Mouse (Mus musculus) kidney, postnatal 14 days (tissue): ENCODE measurements around the gene Gm10972.
A peak's percentile ranks its signal among the peaks of the same experiment; 100 is the strongest.
"Not testable (repeated sequence)": the region's sequence is repeated elsewhere in the genome, so short reads cannot be mapped to it uniquely, and the experiment has no call there.

Source experiments
- DNase-seq: peaks from one replicate; pipeline ENCODE4 v3.0.0; 2022; ENCODE audit warnings: mixed read lengths

The Gm10972 gene

DNA sequence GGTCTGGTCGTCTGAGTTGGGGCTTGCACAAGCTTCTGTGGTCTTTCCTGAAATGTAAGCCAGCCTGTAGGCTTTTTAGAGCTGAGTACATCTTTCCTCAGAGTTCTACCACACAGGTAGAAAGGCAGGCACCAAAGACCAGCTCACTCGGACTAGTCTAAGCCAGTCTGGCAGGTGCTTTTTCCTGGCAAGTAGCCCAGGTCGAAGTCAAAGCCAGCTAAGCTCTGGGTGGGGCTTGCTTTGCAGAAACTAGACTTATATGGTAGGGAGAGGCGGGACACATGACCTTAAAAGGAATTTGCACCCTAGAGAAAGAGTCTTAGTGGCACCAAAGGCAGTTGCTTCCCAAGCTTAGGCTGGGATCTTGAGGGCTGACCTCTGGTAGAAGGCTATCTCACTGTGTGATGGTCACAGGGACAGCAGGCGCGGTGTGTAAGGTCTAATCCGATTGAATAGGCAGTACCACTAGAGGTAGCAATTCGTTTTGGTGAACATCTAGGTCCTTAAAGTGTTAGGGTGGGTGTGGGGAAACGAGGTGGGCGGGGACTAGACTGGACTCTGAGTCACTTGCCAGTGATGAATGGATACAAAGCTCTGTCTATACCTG is 16.3 kb downstream of the Gm10972 start:
- DNase-seq = peak; percentile 61

DNA sequence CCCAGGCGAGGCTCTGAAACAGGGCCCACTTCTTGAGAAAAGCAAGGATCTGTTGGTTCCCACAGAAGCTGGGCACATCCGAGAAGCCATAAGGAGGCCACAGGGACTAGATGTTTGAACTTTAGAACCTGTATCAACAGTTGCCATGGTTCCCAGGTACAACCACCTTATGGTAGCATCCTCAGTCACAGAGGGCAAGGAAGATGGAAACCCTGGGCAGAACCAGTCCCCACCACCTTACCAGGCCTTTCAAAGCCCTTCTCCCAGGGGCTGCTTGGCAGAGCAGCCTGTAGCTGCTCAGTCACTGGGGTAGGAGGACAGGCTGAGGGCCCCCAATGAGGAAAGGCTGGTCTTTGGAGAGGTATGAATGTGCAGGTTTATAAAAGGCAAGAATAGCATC is 17.9 kb downstream of the Gm10972 start:
- not testable (repeated sequence) for DNase-seq

DNA sequence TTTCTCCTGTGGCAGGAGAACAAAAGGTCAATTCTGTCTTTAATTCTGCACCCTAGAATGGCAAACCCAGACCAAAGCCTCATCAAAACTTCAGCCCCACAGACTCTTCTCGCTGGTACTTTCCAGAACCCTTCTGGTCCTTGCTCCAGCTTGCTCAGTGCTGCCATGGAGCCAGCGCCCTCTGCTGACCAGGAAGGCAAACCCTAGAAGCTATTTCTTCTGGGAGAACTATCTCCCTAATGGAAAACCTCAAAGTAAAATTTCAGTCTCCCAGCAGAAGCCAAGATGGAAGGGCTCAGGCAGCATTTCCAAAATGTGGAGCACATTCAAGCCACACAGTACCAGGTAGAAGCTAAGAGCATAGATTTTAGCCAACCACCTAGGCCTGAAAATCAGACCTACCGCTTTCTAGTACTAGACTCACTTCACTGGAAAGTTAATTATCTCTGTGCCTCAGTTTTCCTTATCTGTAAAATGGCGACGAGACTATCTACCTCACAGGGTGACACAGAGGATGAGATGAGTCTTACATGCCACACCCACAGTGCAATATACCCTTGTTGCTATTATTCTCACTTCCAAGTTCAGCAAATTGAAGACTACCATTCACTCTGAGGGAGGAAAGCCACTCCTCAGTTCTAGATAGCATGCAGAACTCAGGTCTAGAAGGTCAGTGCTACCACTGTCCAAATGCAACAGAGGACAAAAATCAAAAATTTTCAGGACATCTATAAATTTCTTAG is 22.3 kb downstream of the Gm10972 start:
- DNase-seq = not testable (repeated sequence)

DNA sequence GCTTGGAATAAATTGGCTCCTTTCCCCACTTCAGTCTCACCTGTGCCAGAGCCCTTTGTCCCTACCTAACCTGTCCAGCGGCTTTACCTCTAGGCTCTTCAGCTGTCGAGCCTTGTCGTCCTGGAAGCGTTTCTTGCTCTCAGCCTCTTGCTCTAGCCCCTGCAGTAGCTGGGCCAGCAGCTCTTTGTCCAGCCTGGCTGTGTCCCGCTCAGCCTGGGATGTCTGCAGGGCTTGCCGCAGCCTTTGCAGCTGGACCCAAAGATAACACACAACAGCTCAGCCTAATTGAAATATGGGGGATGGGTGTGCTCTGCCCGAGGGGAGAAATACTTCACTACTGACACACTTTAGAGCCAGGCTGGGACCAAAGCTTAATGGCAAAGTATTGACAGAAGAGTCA is 23.0 kb downstream of the Gm10972 start:
- DNase-seq = not testable (repeated sequence)

DNA sequence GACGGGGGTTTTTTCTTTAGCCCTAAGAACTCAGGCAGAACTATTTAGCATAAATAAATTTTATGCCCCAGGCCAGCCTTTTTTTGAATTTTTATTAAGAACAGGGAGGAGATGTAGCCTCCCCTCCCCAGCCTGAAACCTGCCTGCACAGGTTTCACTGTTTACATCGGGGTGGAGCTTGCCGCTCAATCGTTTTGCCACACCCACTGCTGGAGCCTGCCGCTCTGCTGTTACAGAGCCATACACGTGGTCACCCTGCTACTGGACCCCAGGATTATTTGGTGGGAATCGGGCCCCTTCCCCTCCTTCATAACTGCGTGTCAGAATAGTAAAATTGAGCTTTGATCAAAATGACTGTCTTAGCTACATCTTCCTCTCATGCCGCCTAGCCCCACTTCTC is 32.2 kb downstream of the Gm10972 start:
- DNase-seq = not testable (repeated sequence)

DNA sequence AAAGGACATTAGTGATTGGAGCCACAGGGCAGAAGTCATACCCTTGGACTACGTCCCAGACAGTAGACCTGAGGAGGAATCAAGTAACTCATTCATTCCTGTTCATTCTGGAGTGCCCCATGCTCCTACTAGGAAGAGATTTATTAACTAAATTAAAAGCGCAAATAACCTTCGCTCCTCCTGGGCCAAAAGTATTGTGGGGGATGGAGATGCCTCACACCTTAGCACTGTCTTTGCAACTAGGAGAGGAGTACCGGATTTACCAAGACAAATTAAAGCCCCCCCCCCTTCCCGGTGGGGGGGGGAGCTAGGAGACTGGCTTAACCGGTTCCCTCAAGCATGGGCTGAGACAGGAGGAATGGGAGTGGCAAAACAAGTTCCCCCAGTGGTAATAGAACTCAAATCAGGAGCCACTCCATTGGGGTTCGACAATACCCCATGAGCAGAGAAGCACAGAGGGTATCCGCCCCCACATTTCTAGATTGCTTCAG is 36.5 kb downstream of the Gm10972 start:
- peak; percentile 47 for DNase-seq

DNA sequence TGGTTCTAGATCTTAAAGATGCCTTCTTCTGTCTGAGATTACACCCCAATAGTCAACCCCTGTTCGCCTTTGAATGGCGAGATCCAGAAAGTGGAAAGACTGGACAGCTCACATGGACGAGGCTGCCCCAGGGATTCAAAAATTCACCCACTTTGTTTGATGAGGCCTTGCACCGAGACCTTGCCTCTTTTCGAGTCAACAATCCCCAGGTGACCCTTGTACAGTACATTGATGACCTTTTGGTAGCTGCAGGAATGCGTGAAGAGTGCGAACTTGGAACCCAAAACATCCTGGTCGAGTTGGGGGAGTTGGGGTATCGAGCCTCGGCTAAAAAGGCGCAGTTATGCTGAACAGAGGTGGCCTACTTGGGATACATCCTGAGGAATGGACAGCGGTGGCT is 37.1 kb downstream of the Gm10972 start:
- DNase-seq = not testable (repeated sequence)

DNA sequence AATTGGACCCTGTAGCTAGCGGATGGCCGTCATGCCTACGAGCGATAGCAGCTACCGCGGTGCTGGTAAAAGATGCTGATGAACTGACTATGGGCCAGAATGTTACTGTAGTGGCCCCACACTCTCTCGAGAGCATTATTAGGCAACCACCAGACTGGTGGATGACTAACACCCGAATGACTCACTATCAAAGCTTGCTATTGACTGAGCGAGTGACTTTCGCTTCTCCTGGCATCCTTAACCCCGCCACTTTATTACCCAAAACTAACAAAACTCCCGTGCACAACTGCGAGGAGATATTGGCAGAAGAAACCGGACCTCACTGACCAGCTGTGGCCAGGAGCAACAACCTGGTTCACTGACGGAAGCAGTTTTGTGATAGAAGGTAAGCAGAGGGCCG is 37.9 kb downstream of the Gm10972 start:
- DNase-seq = no peak

DNA sequence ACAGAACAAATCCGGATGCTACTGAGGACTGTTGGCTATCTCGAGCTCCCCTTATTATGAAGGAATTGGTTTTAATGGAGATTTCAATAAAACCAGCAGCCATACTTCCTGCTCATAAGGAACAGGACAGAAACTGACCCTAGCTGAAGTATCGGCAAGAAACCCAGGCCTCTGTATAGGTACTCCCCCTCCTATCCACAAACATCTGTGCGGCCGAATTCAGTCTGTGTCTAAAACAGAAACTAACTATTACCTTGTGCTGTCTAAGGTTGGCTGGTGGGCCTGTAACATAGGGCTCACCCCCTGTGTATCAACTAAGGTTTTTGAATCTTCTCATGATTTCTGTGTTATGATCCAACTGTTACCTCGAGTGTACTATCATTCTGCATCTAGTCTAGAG is 40.7 kb downstream of the Gm10972 start:
- DNase-seq = no peak

DNA sequence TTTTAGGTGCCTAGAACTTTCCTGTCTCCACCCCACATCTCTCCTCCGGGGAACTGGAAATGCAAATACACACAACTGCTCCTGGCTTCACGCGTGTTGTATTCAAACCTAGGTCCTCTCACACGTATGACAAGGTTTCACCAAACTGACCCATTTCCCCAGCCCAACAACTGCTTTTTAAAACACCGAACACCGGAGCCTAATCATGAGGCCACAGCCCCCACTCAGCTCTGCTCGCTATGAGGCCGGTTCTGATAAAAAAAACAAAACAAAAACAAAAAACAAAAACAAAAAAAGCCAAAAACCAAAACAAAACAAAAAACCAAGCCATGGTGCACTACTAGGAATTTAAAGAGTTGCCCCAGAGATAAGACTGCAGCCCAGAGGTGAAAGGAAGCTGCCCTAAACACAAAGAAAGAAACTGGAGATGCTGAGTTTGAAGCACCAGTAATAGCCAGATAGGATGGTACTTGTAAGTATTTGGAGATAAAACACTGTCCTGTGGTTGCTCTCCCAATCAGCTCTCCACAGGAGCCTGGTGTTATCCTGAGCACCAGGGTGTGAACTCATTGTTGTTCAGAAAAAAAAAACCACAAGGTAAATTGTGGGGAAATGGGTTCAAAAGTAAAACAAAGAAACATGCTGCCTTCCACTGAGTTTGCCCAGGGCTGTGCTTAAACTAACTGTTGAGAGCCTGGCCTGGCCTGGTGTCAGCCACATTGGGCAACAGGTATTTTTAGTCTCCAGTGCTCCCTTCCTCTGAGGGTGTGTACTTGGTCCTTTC is 43.3 kb downstream of the Gm10972 start:
- not testable (repeated sequence) for DNase-seq

DNA sequence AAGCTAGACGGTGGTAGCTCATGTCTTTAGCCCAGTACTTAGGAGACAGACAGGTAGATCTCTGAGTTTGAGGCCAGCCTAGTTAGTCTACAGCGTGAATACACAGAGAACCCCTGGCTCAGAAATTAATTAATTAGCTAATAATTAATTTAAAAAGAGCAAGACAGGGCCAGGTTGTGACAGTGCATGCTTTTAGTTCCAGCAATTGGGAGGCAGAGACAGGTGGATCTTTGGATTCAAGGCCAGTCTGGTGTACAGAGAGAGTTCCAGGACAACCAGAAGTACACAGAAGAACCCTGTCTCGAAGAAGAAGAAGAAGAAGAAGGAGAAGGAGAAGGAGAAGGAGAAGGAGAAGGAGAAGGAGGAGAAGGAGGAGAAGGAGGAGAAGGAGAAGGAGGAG is 45.8 kb downstream of the Gm10972 start:
- DNase-seq = not testable (repeated sequence)

DNA sequence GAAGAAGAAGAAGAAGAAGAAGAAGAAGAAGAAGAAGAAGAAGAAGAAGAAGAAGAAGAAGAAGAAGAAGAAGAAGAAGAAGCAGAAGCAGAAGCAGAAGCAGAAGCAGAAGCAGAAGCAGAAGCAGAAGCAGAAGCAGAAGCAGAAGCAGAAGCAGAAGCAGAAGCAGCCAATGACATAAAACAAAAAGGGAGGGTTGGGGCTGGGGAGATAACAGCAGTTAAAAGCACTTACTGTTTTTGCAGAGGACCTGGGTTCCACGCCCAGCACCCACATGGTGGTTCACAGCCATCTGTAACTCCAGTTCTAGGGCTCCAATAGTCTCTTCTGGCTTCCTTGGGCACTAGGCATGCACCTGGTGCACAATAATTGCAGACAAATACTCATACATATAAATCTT is 46.3 kb downstream of the Gm10972 start:
- not testable (repeated sequence) for DNase-seq

DNA sequence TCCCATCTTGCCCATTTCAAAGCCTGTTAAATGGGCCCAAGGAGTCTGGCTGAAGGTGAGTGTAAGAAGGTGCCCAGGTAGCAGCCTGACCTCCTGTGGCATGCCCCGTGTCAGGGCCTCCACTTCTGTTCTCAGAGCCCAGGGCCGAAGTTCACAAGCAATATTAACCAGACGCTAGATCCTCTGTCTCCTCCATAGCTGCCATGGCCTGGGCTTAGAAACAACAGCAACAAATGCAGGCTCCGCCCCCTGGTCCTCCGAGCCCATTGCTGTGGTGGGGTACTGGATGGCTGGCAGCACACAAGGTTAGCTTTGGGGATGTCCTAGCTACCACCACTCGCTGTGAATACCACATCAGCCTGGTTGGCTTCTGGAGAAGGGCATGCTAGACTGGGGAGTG is 47.2 kb downstream of the Gm10972 start:
- peak; percentile 22 for DNase-seq

DNA sequence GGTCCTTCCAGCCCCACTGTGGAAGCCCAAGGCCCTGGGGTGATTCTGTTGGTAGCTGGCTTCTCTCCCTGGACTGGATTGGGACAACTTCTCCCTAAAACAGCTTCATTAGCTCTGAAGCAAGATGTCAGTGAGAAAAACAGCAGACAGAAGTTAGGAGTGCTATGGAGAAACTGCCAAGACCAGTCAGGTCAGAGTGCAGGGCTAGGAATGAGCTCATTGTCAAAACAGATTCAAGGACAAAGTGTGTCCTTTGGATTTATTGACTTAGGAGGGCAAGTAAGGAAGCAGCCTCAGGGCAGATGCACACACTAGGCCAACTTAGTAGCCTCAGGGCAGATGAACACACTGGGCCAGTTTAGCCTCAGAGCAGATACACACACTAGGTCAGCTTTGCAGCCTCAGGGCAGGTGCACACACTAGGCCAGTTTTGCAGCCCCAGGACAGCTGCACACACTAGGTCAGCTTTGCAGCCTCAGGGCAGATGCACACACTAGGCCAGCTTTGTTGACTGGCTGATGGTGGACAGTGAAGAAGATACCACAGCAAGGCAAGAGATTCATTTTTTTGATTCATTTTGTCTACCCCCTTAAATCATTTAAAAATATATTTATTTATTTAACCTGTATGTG is 47.8 kb downstream of the Gm10972 start:
- DNase-seq = peak; percentile 37

DNA sequence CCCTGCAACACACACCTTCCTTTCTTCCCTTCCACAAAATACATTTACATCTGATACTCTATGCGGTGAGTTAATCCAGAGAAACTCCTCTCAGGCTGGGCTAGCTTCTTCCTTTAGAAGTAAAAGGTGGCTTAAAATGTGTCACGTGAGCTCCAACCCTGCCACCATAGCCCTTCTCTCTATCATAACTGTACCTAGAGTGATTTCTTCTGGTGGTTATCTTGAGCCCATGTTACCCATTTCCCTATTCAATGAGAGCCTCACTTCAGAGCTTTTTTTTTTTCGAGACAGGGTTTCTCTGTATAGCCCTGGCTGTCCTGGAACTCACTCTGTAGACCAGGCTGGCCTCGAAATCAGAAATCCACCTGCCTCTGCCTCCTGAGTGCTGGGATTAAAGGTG is 48.8 kb downstream of the Gm10972 start:
- not testable (repeated sequence) for DNase-seq
